Mouse (Mus musculus): ENCODE data around the gene Cyth1. TPM values are rescaled to one million over a fixed set of nuclear protein-coding genes. Genes with fewer than 3 reads are reported as not detected.
A peak's percentile ranks its signal among the peaks of the same experiment; 100 is the strongest.

Gene Cyth1
- polyA plus RNA-seq (2015; fragmentation: Nextera tagmentation; extraction: Ambion mirVana): 14.1 and 14.4 TPM in 2 replicates

DNA sequence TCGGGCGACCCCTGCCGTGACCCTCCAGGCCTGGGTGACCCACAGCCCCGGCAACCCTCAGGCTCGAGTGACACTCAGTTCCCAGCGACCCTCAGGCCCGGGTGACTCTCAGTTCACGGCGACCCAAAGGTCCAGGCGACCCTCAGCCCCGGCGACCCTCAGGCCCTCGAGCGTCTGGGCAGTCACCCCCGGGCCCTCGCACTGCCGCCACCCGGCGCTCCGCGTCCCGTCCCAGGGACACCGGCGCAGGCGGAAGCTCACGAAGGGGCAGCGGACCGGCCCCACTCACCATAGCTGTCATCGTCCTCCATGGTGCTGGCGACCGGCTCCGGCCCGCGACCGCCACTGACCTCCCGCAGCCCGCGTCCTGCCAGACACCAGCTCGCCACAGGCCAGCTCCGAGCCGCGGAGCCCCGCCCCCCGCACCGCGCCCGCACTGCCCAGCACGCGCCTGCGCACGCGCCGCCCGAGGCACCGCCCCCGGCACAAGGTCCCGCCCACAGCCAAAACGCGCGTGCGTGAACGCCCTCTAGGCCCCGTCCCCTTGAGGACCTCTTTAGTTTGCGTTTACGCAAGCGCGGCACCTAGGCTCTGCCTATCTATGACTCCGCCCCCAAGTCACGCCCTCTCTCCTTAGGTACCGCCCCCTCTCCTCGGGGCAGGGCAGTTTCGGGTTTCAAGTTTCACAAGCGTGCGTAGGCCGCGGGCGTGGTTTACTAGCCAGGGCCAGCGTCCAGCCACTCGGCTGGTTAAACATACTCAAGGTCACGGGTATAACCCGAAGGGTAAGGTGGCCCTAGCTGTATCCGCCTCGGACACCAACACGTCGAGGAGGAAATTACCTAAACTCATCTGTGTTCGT is at the start of gene Cyth1:
Gene Cyth1, minus strand, starts transcription at position 443 of the 862 bp plus-strand sequence.
- Histone ChIP-seq H3K9ac (ENCODE audit: low read length) (peak within 1 kb of the TSS; percentile 92), H3K4me1 (replicated peaks; ENCODE audit: control insufficient read depth, insufficient read depth, low read length) (peaks cover 21% of the 10 kb centered on the region), H3K36me3 (ENCODE audit: control insufficient read depth, insufficient read depth, low read length) (no peaks in the 10 kb centered on the region), H3K9me3 (ENCODE audit: control insufficient read depth, low read length) (no peaks in the 10 kb centered on the region), H3K27me3 (ENCODE audit: control insufficient read depth, insufficient read depth, low read depth, low read length) (no peaks in the 10 kb centered on the region), H3K4me3 (ENCODE audit: low read length) (peak within 1 kb of the TSS; percentile 85), H3K4me2 (ENCODE audit: low read depth, low read length) (peak within 1 kb of the TSS; percentile 81), H3K27ac (ENCODE audit: low read length) (peak within 1 kb of the TSS; percentile 89)
- under 1% methylated on average over 86 of the region's 86 CpGs for WGBS
- peak; percentile 97 for ATAC-seq (ENCODE audit: low read depth)

DNA sequence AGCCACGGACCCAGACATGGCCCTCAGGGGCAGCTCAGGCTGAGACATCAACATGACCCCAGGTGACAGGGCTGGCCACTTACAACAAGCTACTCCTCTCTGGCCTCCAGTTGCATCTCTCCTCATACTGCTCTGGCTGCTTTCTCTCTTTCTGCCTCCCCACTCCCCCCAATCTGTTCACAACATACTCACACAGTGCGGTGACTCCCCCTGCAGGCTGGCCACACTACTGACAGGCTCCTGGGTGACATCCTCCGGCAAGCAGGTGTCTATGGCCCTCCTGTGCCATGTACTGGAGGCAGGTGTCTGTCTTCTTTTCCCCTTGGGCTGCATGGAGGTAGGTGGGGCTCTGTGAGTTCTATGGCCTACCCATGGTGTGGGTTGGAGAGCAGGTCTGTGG is 49.6 kb upstream of the Cyth1 start:
- Histone ChIP-seq H3K27me3 (ENCODE audit: control insufficient read depth, insufficient read depth, low read depth, low read length) (no peaks in the 10 kb centered on the region), H3K9ac (ENCODE audit: low read length) (no peak overlapping the region), H3K4me2 (ENCODE audit: low read depth, low read length) (no peak overlapping the region), H3K4me1 (replicated peaks; ENCODE audit: control insufficient read depth, insufficient read depth, low read length) (no peaks in the 10 kb centered on the region), H3K27ac (ENCODE audit: low read length) (no peak overlapping the region), H3K36me3 (ENCODE audit: control insufficient read depth, insufficient read depth, low read length) (no peaks in the 10 kb centered on the region; the same call in 1 of the 2 replicates), H3K9me3 (ENCODE audit: control insufficient read depth, low read length) (no peaks in the 10 kb centered on the region), H3K4me3 (ENCODE audit: low read length) (no peak overlapping the region)
- 82% methylated on average over 3 of the region's 3 CpGs for WGBS
- no peak for ATAC-seq (ENCODE audit: low read depth)

- Histone ChIP-seq H3K27ac (ENCODE audit: low read length) (no peak overlapping the region), H3K4me3 (ENCODE audit: low read length) (no peak overlapping the region), H3K27me3 (ENCODE audit: control insufficient read depth, insufficient read depth, low read depth, low read length) (no peaks in the 10 kb centered on the region), H3K4me1 (replicated peaks; ENCODE audit: control insufficient read depth, insufficient read depth, low read length) (peaks cover 4% of the 10 kb centered on the region; the same call in 1 of the 2 replicates), H3K36me3 (ENCODE audit: control insufficient read depth, insufficient read depth, low read length) (no peaks in the 10 kb centered on the region), H3K9me3 (ENCODE audit: control insufficient read depth, low read length) (no peaks in the 10 kb centered on the region), H3K9ac (ENCODE audit: low read length) (no peak overlapping the region), H3K4me2 (ENCODE audit: low read depth, low read length) (no peak overlapping the region)
- 85% methylated on average over 2 of the region's 2 CpGs for WGBS
- no peak for ATAC-seq (ENCODE audit: low read depth)
Measured at GRCm38 (mm10) chr11:118295026-118295425, 46.6 kb upstream of the Cyth1 start.

DNA sequence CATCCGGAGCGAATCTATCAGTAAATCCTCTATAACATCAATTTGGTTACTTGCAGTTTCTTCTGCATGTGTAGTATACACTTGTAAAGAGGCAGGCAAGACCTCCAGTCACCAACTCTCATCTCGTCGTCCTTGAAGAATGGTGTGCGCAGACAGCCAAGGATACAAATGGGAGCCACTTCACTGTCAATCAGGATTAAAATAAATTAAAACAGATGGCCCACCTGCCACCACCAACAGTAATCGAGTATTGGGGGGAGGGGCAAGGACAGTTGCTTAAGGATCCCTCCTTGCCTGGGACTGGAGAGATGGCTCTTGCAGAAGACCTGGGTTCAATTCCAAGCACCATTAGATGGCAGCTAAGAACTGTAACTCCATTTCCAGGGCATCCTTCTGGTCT is 44.3 kb upstream of the Cyth1 start:
- WGBS: 65% methylated on average over 6 of the region's 6 CpGs
- peaks cover 14% of the 10 kb centered on the region for H3K4me1 ChIP-seq (replicated peaks; ENCODE audit: control insufficient read depth, insufficient read depth, low read length)
- H3K4me3 ChIP-seq (ENCODE audit: low read length): no peak overlapping the region
- H3K27ac ChIP-seq (ENCODE audit: low read length): no peak overlapping the region
- ATAC-seq (ENCODE audit: low read depth): no peak
- H3K4me2 ChIP-seq (ENCODE audit: low read depth, low read length): no peak overlapping the region
- H3K36me3 ChIP-seq (ENCODE audit: control insufficient read depth, insufficient read depth, low read length): no peaks in the 10 kb centered on the region
- H3K9ac ChIP-seq (ENCODE audit: low read length): no peak overlapping the region
- no peaks in the 10 kb centered on the region for H3K27me3 ChIP-seq (ENCODE audit: control insufficient read depth, insufficient read depth, low read depth, low read length)
- H3K9me3 ChIP-seq (ENCODE audit: control insufficient read depth, low read length): no peaks in the 10 kb centered on the region

DNA sequence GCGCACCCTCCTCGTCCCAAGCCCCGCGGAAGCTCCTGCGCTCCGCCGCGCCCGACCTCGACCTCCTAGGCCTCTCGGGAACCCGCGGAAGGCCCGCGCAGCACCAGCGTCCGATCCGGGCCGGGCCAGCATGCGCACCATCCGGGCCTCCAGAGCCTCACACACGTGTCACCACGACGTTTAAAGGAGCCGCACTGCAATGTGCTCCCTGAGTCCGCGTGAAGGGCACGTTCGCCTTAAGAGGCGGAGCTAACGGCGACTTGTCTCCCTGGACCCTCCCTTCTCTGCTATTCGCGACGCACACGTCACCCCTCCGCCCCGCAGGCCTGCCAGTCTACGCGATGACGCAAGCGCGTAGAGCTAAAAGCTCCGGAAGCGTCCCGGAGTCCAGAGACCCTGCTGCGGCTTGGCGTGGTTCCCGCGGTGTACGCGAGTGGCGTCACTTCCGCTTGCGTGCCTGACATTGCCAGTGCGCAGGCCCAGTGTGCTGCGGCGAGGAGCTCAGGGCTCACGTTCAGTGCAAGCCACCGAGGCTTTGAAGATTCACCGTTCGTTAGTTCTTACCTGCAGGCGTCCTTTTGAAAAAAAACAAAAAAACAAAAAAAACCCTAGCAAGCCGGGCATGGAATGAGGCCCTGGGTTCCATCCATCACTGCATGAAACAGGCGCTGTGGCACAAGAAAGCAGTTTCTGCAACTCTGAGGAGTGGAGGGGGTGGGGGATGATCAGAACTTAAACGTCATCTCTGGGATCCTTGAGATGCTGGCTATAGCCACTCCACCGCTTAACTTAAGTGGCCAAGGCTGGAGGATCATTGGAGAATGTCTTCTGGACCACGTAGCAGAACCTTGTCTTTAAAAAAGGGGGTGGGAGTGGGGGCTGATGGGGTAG is 41.9 kb upstream of the Cyth1 start, which contains the start of gene Usp36:
Gene Usp36, minus strand, starts transcription at position 246 of the 891 bp plus-strand sequence.
- H3K27me3 ChIP-seq (ENCODE audit: control insufficient read depth, insufficient read depth, low read depth, low read length): no peaks in the 10 kb centered on the region
- H3K4me2 ChIP-seq (ENCODE audit: low read depth, low read length): peak within 1 kb of the TSS; percentile 95
- peaks cover 14% of the 10 kb centered on the region for H3K4me1 ChIP-seq (replicated peaks; ENCODE audit: control insufficient read depth, insufficient read depth, low read length)
- under 1% methylated on average over 68 of the region's 68 CpGs for WGBS
- peak; percentile 97 for ATAC-seq (ENCODE audit: low read depth)
- no peaks in the 10 kb centered on the region for H3K9me3 ChIP-seq (ENCODE audit: control insufficient read depth, low read length)
- H3K27ac ChIP-seq (ENCODE audit: low read length): peak within 1 kb of the TSS; percentile 86
- H3K36me3 ChIP-seq (ENCODE audit: control insufficient read depth, insufficient read depth, low read length): peaks cover 10% of the 10 kb centered on the region
- peak within 1 kb of the TSS; percentile 91 for H3K9ac ChIP-seq (ENCODE audit: low read length)
- peak within 1 kb of the TSS; percentile 97 for H3K4me3 ChIP-seq (ENCODE audit: low read length)

GRCm38 (mm10) chr11:118289562-118289961 is 41.2 kb upstream of the Cyth1 start:
- Histone ChIP-seq H3K36me3 (ENCODE audit: control insufficient read depth, insufficient read depth, low read length) (peaks cover 17% of the 10 kb centered on the region), H3K4me2 (ENCODE audit: low read depth, low read length) (peak overlapping the region; percentile 95), H3K9me3 (ENCODE audit: control insufficient read depth, low read length) (no peaks in the 10 kb centered on the region), H3K27ac (ENCODE audit: low read length) (peak overlapping the region; percentile 80), H3K4me3 (ENCODE audit: low read length) (peak overlapping the region; percentile 97), H3K4me1 (replicated peaks; ENCODE audit: control insufficient read depth, insufficient read depth, low read length) (peaks cover 14% of the 10 kb centered on the region), H3K9ac (ENCODE audit: low read length) (peak overlapping the region; percentile 91), H3K27me3 (ENCODE audit: control insufficient read depth, insufficient read depth, low read depth, low read length) (no peaks in the 10 kb centered on the region)
- WGBS: 0% methylated on average over 22 of the region's 22 CpGs
- ATAC-seq (ENCODE audit: low read depth): no peak; the same call in 1 of the 2 replicates

GRCm38 (mm10) chr11:118289037-118289511 is 40.7 kb upstream of the Cyth1 start:
- Histone ChIP-seq H3K27me3 (ENCODE audit: control insufficient read depth, insufficient read depth, low read depth, low read length) (no peaks in the 10 kb centered on the region), H3K4me3 (ENCODE audit: low read length) (peak overlapping the region; percentile 97), H3K27ac (ENCODE audit: low read length) (peak overlapping the region; percentile 80; the same call in 1 of the 2 replicates), H3K36me3 (ENCODE audit: control insufficient read depth, insufficient read depth, low read length) (peaks cover 22% of the 10 kb centered on the region), H3K4me1 (replicated peaks; ENCODE audit: control insufficient read depth, insufficient read depth, low read length) (peaks cover 14% of the 10 kb centered on the region), H3K9me3 (ENCODE audit: control insufficient read depth, low read length) (no peaks in the 10 kb centered on the region), H3K4me2 (ENCODE audit: low read depth, low read length) (peak overlapping the region; percentile 95), H3K9ac (ENCODE audit: low read length) (peak overlapping the region; percentile 91)
- no peak for ATAC-seq (ENCODE audit: low read depth)
- WGBS: under 1% methylated on average over 16 of the region's 16 CpGs

GRCm38 (mm10) chr11:118287573-118287972 is 39.2 kb upstream of the Cyth1 start:
- H3K9me3 ChIP-seq (ENCODE audit: control insufficient read depth, low read length): no peaks in the 10 kb centered on the region
- H3K27ac ChIP-seq (ENCODE audit: low read length): no peak overlapping the region
- peaks cover 33% of the 10 kb centered on the region for H3K36me3 ChIP-seq (ENCODE audit: control insufficient read depth, insufficient read depth, low read length)
- ATAC-seq (ENCODE audit: low read depth): no peak
- H3K4me1 ChIP-seq (replicated peaks; ENCODE audit: control insufficient read depth, insufficient read depth, low read length): peaks cover 14% of the 10 kb centered on the region
- H3K27me3 ChIP-seq (ENCODE audit: control insufficient read depth, insufficient read depth, low read depth, low read length): no peaks in the 10 kb centered on the region
- WGBS: 86% methylated on average over 9 of the region's 9 CpGs
- H3K4me3 ChIP-seq (ENCODE audit: low read length): no peak overlapping the region
- H3K9ac ChIP-seq (ENCODE audit: low read length): no peak overlapping the region
- no peak overlapping the region for H3K4me2 ChIP-seq (ENCODE audit: low read depth, low read length)
